Comparison of ENCODE assay signal across 8 mouse cellular contexts in the genomic region with DNA sequence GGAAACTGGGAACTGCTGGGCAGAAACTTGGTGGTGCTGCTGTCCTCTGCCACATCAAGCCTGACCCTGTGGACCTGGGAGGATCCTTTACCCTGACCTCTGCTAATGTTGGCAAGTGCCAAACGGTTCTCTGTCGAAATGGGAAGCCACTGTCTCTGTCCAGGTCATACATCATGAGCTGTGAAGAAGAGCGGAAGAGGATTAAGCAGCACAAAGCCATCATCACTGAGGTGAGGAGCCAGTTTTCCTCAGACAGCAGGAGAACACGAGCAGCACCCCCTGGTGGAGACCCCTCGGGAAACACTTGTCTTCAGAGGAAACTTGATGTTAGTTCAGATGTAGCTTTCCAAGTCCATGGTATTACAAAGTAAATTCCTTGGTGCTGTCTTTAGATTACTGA.
DNase-seq lines count a peak whose midpoint lies in the region; ATAC-seq and TF ChIP-seq lines count a peak whose summit lies in the region.

No protein-coding gene starts in this region.

- no peaks in the 10 kb centered on the region for H3K9me3 ChIP-seq in embryonic facial prominence, embryonic 14.5 days (ENCODE audit: control insufficient read depth, low read length)
- no peaks in the 10 kb centered on the region for H3K9me3 ChIP-seq in neural tube, embryonic 11.5 days (ENCODE audit: control insufficient read depth, low read length)

- no peak for TF ChIP-seq POLR2A in liver, adult 2 months (IDR thresholded peaks at IDR 0.05; ENCODE audit: extremely low read depth, insufficient read depth, low read length)

- no peak overlapping the region for H3K4me2 ChIP-seq in embryonic facial prominence, embryonic 14.5 days (ENCODE audit: low read depth, low read length)
- no peak overlapping the region for H3K4me2 ChIP-seq in neural tube, embryonic 11.5 days (ENCODE audit: low read depth)

- no peak overlapping the region for H3K9ac ChIP-seq in embryonic facial prominence, embryonic 14.5 days (ENCODE audit: low read depth, low read length)
- H3K9ac ChIP-seq in liver, adult 2 months (ENCODE audit: low read depth, low read length), result no peak overlapping the region
- no peak overlapping the region for H3K9ac ChIP-seq in neural tube, embryonic 11.5 days (ENCODE audit: low read length)

- TF ChIP-seq CTCF in liver, adult 2 months (IDR thresholded peaks at IDR 0.05; ENCODE audit: low read depth, low read length), result peak; percentile 74

- 0 out of 2 replicates have a peak, but pooled peaks have one; percentile 48 for ATAC-seq in embryonic facial prominence, embryonic 14.5 days (ENCODE audit: low read depth)
- ATAC-seq in hematopoietic stem cell, adult 5-6 weeks (replicated peaks in 1 of 2; ENCODE audit: insufficient read depth in 1 of 2, low FRiP score in 2 of 2, low TSS enrichment in 1 of 2, low read depth in 1 of 2, poor library complexity in 2 of 2, severe bottlenecking in 2 of 2), result peak; percentile 67 to 85
- peak; percentile 71 for ATAC-seq in neural tube, embryonic 11.5 days (ENCODE audit: insufficient read depth, low FRiP score, low TSS enrichment)

- WGBS in embryonic facial prominence, embryonic 14.5 days, result 29% methylated on average over 5 of the region's 5 CpGs
- WGBS in liver, adult 2 months, result 23% methylated on average over 5 of the region's 5 CpGs
- WGBS in neural tube, embryonic 11.5 days, result 27% methylated on average over 5 of the region's 5 CpGs

- no peaks in the 10 kb centered on the region for H3K79me2 ChIP-seq in liver, adult 2 months (ENCODE audit: control insufficient read depth, insufficient read depth, low read length)

- no peaks in the 10 kb centered on the region for H3K4me1 ChIP-seq in embryonic facial prominence, embryonic 14.5 days (ENCODE audit: control insufficient read depth, insufficient read depth, low read length)
- no peaks in the 10 kb centered on the region for H3K4me1 ChIP-seq in liver, adult 2 months (ENCODE audit: control insufficient read depth, insufficient read depth, low read length)
- no peaks in the 10 kb centered on the region for H3K4me1 ChIP-seq in neural tube, embryonic 11.5 days (ENCODE audit: control insufficient read depth, insufficient read depth, low read length)

- DNase-seq in right cerebral cortex, postnatal 14 days, result peak; percentile 74
- DNase-seq in right cerebral cortex, adult 18-20 months, result no peak
- DNase-seq in adrenal gland, postnatal 25 days, result peak; percentile 61
- DNase-seq in embryonic facial prominence, embryonic 14.5 days (ENCODE audit: low spot score), result peak; percentile 82
- peak; percentile 38 for DNase-seq in liver, adult 2 months (ENCODE audit: extremely low read depth, low read depth, low spot score)
- DNase-seq in neural tube, embryonic 11.5 days (ENCODE audit: low spot score), result peak; percentile 81
- peak; percentile 85 for DNase-seq in thymus, postnatal 4 days

- H3K36me3 ChIP-seq in embryonic facial prominence, embryonic 14.5 days (ENCODE audit: control insufficient read depth, insufficient read depth, low read length), result peaks cover 42% of the 10 kb centered on the region
- peaks cover 17% of the 10 kb centered on the region for H3K36me3 ChIP-seq in liver, adult 2 months (ENCODE audit: control insufficient read depth, insufficient read depth, low read length)
- peaks cover 5% of the 10 kb centered on the region for H3K36me3 ChIP-seq in neural tube, embryonic 11.5 days (ENCODE audit: control insufficient read depth, insufficient read depth, low read length)

- H3K27ac ChIP-seq in embryonic facial prominence, embryonic 14.5 days (replicated peaks; ENCODE audit: low read depth, low read length), result no peak overlapping the region
- no peak overlapping the region for H3K27ac ChIP-seq in liver, adult 2 months (replicated peaks; ENCODE audit: insufficient read depth, low read depth, low read length)
- no peak overlapping the region for H3K27ac ChIP-seq in neural tube, embryonic 11.5 days (ENCODE audit: low read depth, low read length)

- no peaks in the 10 kb centered on the region for H3K27me3 ChIP-seq in embryonic facial prominence, embryonic 14.5 days (replicated peaks; ENCODE audit: control insufficient read depth, insufficient read depth, low read length)
- no peaks in the 10 kb centered on the region for H3K27me3 ChIP-seq in liver, adult 2 months (ENCODE audit: control insufficient read depth, insufficient read depth, low read length)
- H3K27me3 ChIP-seq in neural tube, embryonic 11.5 days (ENCODE audit: control insufficient read depth, insufficient read depth, low read length), result no peaks in the 10 kb centered on the region

- no peak overlapping the region for H3K4me3 ChIP-seq in embryonic facial prominence, embryonic 14.5 days (ENCODE audit: low read depth, low read length)
- H3K4me3 ChIP-seq in liver, adult 2 months (ENCODE audit: insufficient read depth, low read depth, low read length), result no peak overlapping the region
- H3K4me3 ChIP-seq in neural tube, embryonic 11.5 days (ENCODE audit: low read depth, low read length), result no peak overlapping the region
